Mouse (Mus musculus) c-Kit-positive CD71-negative TER-119-negative erythroid progenitor cells, embryonic 14.5 days (primary cell): Measurements from ENCODE around the gene Dscam.
"Not testable (repeated sequence)": the region's sequence is repeated elsewhere in the genome, so short reads cannot be mapped to it uniquely, and the experiment has no call there.

Experiments used
- DNase-seq: peaks from one replicate; pipeline ENCODE4 v3.0.0-alpha.2; 2013; ENCODE audit warnings: low read depth

The Dscam gene

DNA sequence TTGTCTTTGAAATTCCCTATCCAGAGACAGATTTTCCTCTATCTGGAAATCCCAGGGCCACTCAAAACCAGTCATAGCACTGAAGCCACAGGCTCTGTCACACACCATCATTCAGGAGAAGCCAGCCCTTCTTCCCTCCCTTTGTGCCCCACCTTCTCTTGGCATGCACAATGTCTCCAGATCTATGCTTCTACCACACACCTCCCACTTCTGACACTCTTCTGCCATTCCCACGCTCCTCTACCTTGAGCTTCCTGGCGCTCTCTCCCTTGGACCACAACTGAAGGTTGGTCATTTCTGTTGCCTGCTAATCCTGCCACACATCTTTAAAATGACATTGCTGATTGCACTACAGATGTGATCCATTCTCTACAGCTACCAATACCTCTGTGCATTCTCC is 235.8 kb downstream of the Dscam start:
- DNase-seq, result no peak

- no peak for DNase-seq
Observed at GRCm38 (mm10) chr16:96932211-96932610, 238.3 kb downstream of the Dscam start.

GRCm38 (mm10) chr16:96931771-96932170 is 238.8 kb downstream of the Dscam start:
- no peak for DNase-seq

- no peak for DNase-seq
Observed at GRCm38 (mm10) chr16:96928011-96928410, 242.5 kb downstream of the Dscam start.

DNA sequence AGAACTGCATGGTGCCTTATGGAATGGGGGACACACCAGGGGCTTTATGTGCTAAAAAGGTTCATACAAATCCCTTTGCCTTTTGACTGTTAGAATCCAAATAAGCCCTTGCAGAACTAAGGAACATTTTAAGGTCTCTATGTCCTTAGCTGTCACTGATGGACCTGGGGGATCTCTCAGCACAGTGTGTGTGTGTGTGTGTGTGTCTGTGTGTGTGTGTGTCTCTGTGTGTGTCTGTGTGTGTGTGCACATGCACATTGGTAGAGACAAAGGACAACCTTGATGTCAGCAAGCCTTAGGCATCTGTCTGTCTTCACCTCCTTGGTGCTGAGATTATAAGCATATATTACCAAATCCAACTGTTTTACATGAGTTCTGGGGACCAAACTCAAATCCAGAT is 243.1 kb downstream of the Dscam start:
- DNase-seq, result no peak

DNA sequence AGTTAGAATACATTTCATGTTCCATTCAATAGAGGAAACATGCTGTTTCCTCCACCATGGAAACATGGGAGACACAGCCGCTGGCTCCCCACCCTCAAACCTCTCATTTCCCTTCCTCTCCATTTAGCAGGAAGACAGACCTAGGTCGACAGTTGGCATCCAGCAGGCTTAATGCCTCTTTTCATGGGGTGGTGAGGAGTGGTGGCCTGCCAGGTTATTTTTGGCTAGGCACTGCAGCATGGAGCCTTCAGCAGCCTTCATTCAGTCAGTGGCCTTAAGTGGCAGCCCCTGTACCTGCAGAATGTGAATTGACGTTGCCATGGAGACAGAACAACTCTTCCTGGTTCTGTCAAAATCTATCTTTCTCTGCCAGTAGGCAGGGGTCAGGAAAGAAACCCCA is 243.6 kb downstream of the Dscam start:
- no peak for DNase-seq

GRCm38 (mm10) chr16:96923941-96924340 is 246.6 kb downstream of the Dscam start:
- no peak for DNase-seq

- DNase-seq, result no peak
Observed at GRCm38 (mm10) chr16:96914495-96914894, 256.1 kb downstream of the Dscam start.

GRCm38 (mm10) chr16:96912836-96913235 is 257.7 kb downstream of the Dscam start:
- DNase-seq, result no peak

GRCm38 (mm10) chr16:96912103-96912502 is 258.4 kb downstream of the Dscam start:
- no peak for DNase-seq

- no peak for DNase-seq
Observed at GRCm38 (mm10) chr16:96910405-96911164, 260.0 kb downstream of the Dscam start.

- no peak for DNase-seq
Observed at GRCm38 (mm10) chr16:96907818-96908217, 262.7 kb downstream of the Dscam start.

GRCm38 (mm10) chr16:96907081-96907480 is 263.5 kb downstream of the Dscam start:
- DNase-seq, result no peak

GRCm38 (mm10) chr16:96906630-96907029 is 263.9 kb downstream of the Dscam start:
- peak; percentile 2 for DNase-seq

DNA sequence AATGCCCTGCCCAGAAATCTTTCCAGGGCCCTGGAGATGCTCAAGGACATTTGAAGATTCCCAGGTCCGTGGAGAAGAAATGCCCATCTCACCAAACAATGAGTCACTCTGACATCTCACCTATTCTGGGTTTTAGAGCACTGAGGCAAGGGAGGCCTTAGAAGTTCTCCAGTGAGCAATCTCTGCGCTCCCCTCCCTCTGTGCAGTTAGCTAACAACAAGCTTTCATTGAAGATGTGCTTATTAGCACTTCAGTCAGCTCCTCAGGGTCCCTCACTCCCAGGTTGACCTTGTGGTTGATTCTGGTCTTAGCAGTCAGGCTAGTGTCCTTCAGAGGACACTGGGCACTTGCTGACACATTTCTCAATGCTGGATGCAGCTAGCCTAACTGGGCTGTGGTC is 265.8 kb downstream of the Dscam start:
- no peak for DNase-seq

DNA sequence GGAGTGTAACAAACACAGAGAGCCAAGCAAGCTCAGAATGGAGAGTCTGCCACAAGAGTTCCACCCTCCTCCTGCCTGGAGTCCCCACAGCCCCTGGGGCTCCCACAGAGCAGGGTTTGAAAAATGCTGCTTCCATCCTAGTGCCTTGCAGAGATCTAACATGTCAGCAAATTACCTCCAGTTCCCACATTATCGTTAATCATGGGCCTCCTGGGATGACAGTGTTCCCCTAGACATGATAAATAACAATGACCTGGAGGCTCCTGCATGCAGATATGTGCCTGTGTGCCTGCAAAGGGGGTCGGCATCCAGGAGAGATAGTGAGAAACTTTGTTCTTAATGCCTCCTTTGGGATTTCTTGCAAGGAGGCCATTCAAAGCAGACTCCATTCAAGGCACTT is 266.2 kb downstream of the Dscam start:
- DNase-seq, result no peak

- DNase-seq, result no peak
Observed at GRCm38 (mm10) chr16:96902596-96902995, 268.0 kb downstream of the Dscam start.

DNA sequence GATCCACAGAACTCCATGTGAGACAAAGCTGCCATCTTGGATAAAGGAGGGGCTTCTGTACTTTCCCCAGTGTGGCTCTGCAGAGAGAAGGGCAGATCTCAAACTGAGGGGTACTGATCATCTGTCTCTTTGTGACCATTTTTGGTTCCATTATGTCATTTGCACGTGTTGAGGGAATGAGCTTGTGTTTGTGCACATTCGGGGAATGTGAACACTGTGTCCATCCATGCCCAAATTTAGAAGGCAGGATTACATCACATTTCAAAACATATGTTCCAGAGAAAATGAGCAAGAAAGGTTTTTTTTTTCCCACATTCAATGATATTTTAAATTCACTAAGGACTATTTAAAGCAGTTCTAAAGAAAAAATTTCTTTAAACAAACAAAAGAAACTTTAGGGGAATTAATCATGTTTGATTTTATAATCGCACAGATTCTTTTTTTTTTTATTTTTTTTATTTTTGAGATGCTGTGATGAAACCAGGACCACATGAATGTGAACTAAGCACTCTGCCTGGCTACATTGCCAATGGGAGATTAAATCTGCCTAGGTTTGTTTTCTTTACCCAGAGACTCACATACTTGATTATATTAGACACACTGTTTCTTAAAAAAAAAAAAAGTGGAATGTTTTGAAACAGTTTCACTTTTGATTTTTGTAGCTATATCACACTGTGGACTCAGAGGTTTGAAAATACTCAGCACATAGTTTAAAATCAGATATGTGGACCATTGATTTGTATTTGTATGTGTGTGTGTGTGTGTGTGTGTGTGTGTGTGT is 269.1 kb downstream of the Dscam start:
- no peak for DNase-seq

DNA sequence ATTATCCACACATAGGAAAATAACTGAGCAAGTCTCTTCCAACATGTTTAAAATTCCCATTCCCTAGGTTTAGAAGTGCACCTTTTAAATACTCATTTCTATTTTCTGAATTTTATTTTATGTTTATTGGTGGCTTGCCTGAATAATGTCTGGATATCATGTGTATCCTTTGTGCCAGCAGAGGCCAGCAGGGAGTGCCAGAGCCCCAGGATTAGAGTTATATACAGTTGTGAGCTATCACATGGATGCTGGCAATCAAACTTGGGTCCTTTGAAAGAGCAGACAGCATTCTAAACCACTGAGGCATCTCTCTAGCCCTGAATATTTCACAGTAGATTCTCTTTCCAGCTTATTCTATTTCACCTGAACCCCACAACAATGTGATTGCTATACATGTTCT is 271.2 kb downstream of the Dscam start:
- no peak for DNase-seq

GRCm38 (mm10) chr16:96896510-96897133 is 273.9 kb downstream of the Dscam start:
- peak; percentile 28 for DNase-seq

DNA sequence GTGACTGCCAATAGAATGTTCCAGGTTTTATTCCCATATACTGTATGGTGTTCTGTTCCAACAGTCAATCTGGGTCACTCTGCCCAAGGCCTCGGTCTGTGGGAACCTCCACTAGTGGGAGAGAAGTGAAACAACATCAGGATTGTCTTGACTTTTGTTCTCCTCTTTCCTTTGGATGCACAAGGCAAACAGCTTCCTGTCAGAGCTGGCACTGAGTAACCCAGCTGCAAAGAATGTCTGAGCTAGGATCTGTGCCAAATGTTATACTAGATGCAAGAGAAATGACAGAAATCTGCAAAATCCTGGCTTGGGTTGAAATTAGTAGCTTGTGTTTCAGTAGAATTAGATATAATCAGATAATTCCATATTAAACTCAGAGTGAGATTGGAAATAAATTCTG is 282.5 kb downstream of the Dscam start:
- no peak for DNase-seq

GRCm38 (mm10) chr16:96885817-96886216 is 284.7 kb downstream of the Dscam start:
- no peak for DNase-seq

DNA sequence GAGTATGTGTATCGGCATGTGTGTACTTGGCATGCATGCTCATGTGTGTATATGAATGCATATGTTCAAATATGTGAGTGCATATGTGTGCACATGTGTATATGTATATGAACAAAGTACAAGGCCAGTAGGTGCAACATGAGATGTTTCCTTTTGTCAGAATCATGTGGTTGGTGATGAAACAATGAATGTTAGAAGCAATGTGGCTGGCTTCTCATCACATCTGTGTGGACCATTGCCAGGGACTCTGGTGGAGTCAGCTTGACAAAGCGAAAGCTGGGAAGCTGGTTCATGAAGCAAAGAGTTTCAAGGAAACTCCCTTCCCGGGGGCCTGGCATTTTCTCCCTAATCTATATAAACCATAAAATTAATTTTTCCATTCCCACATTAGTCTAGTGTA is 286.0 kb downstream of the Dscam start:
- not testable (repeated sequence) for DNase-seq
